Mouse (Mus musculus) lung, adult 10 weeks (tissue): ENCODE measurements around the gene Kcnk18. TPM values are rescaled to one million over a fixed set of nuclear protein-coding genes. Genes with fewer than 3 reads are reported as not detected.

Experiments
- polyA plus RNA-seq: library from polyadenylated mRNA; stranded (reverse); fragments of 350-450 nt; fragmentation: Illumina TruSeq; extraction: RNeasy Lipid Tissue Mini Kit (QIAGEN cat#74804); gene quantifications from one replicate; pipeline ENCODE4 v1.2.3, GENCODE M21; 2014; ENCODE audit warnings: low read depth, low replicate concordance; ENCODE audit not compliant: insufficient read depth

Kcnk18 gene
- polyA plus RNA-seq = not detected

GRCm38 (mm10) chr19:59218991-59219390 is at the start of gene Kcnk18:
Kcnk18 (plus strand) TSS chr19:59219214.

GRCm38 (mm10) chr19:59169936-59170765 is 48.9 kb upstream of the Kcnk18 start, which contains the start of gene Vax1:
Vax1 (minus strand) TSS chr19:59170056.

GRCm38 (mm10) chr19:59260718-59261442 is 41.9 kb downstream of the Kcnk18 start, which contains the start of gene Slc18a2:
Slc18a2 (plus strand) TSS chr19:59260896.

Other genes starting within 250 kb of the Kcnk18 start
- gene Shtn1, start 143.1 kb upstream of the Kcnk18 start, polyA plus RNA-seq = 11.2 TPM
- gene Vax1, start 49.2 kb upstream of the Kcnk18 start, polyA plus RNA-seq = not detected
- gene Slc18a2, start 41.7 kb downstream of the Kcnk18 start, polyA plus RNA-seq = 0.19 TPM
- 60.1 TPM for gene Rps12-ps3, start 103.1 kb downstream of the Kcnk18 start, polyA plus RNA-seq
- gene Pdzd8, start 126.6 kb downstream of the Kcnk18 start, polyA plus RNA-seq = 8.9 TPM
- not detected for gene Emx2, start 239.2 kb downstream of the Kcnk18 start, polyA plus RNA-seq